Mouse (Mus musculus) midbrain, embryonic 10.5 days (tissue): Measurements from ENCODE around the gene Sox14. TPM values are rescaled to one million over a fixed set of nuclear protein-coding genes. Genes with fewer than 3 reads are reported as not detected.

Experiments used
- DNase-seq: peaks from one replicate; pipeline ENCODE4 v3.0.0-alpha.2; 2017; ENCODE audit warnings: low spot score
- H3K27ac ChIP-seq: fragments of 300-500 bp; sonication (generic); replicated peaks from 2 replicates; pipeline ENCODE4 v1.5.1; 2016; ENCODE audit warnings: mild to moderate bottlenecking
- H3K27me3 ChIP-seq: fragments of 300-500 bp; sonication (generic); 2 replicates; pipeline ENCODE4 v1.6.1; 2016; ENCODE audit warnings: low read depth, mild to moderate bottlenecking; ENCODE audit not compliant: poor library complexity, severe bottlenecking
- H3K36me3 ChIP-seq: fragments of 300-500 bp; sonication (generic); 2 replicates; pipeline ENCODE4 v1.6.1; 2016; ENCODE audit warnings: mild to moderate bottlenecking, moderate library complexity
- H3K4me1 ChIP-seq: fragments of 300-500 bp; sonication (generic); 2 replicates; pipeline ENCODE4 v1.6.1; 2016
- H3K4me3 ChIP-seq: fragments of 300-500 bp; sonication (generic); 2 replicates; pipeline ENCODE4 v1.5.1; 2016; ENCODE audit warnings: mild to moderate bottlenecking, moderate library complexity
- H3K9me3 ChIP-seq: fragments of 300-500 bp; sonication (generic); replicated peaks from 2 replicates; pipeline ENCODE4 v1.6.1; 2016; ENCODE audit warnings: mild to moderate bottlenecking
- WGBS: fragments of 180-500 bp; shearing (Covaris S2); methylation state at CpG from one replicate; pipeline ENCODE4 v1.1.7; 2016; 5-methylcytosine and 5-hydroxymethylcytosine counted together
- polyA plus RNA-seq: library from polyadenylated mRNA; unstranded; fragments of >200 nt; fragmentation: Nextera tagmentation; extraction: Ambion mirVana; gene quantifications from 2 replicates; pipeline ENCODE4 v1.2.1, GENCODE M21; 2016

The Sox14 gene
- polyA plus RNA-seq, 1 experiment from 2014 or later = 1.3 TPM

DNA sequence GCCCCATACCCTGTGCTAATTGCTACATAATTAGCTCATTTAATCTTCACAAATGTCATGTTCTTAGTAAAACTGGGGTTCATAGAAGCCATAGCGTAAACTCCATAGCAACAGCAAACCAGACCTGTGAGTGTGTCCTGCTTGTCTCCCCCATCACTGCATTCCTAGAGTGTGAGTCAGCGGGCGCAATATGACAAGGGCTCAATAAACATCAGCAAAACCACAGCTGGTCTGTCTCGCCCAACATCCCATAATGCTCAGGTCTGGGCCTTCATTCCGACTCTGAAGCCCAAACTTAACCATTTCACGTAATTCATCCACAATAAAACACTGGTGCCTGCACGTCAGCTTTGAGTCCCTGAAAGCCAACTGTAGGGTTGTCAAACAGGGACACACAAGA, 37.1 kb downstream of the Sox14 start:
- no peak for DNase-seq

DNA sequence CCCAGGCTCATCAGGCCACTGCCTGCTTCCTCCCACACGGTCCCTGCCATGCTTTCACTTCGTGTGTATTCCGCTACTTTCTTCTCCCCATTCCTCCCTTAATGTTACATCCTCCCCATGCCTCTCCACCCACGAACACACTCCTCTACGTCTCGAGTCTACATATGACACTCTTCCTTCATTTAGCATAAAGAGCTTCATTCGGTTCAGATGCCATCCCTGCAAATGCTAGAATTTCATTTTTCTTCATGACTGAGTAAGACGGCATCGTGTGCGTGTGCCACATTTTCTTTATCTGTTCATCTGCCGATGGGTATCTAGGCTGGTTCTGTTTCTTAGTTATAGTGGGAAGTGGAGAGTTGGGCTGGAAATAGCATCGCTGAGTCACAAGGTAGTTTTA, 39.3 kb downstream of the Sox14 start:
- Histone ChIP-seq H3K4me3 (no peak overlapping the region), H3K4me1 (peaks cover 8% of the 10 kb centered on the region; the same call in 1 of the 2 replicates), H3K27me3 (no peaks in the 10 kb centered on the region; the same call in 1 of the 2 replicates), H3K27ac (no peak overlapping the region), H3K9me3 (no peaks in the 10 kb centered on the region), H3K36me3 (no peaks in the 10 kb centered on the region)
- WGBS = 93% methylated on average over 12 of the region's 12 CpGs
- no peak for DNase-seq

More for the DNA sequence above, 37.1 kb downstream of the Sox14 start:
- Histone ChIP-seq H3K27me3 (no peaks in the 10 kb centered on the region; the same call in 1 of the 2 replicates), H3K4me1 (peaks cover 8% of the 10 kb centered on the region; the same call in 1 of the 2 replicates), H3K36me3 (no peaks in the 10 kb centered on the region), H3K9me3 (no peaks in the 10 kb centered on the region), H3K27ac (no peak overlapping the region), H3K4me3 (no peak overlapping the region)
- WGBS = 89% methylated on average over 7 of the region's 7 CpGs

GRCm38 (mm10) chr9:99835624-99836430, 40.1 kb downstream of the Sox14 start:
- H3K4me3 ChIP-seq = no peak overlapping the region
- peaks cover 8% of the 10 kb centered on the region; the same call in 1 of the 2 replicates for H3K4me1 ChIP-seq
- H3K27ac ChIP-seq = no peak overlapping the region
- H3K27me3 ChIP-seq = no peaks in the 10 kb centered on the region; the same call in 1 of the 2 replicates
- H3K36me3 ChIP-seq = no peaks in the 10 kb centered on the region
- no peaks in the 10 kb centered on the region for H3K9me3 ChIP-seq
- DNase-seq = no peak
- 72% methylated on average over 11 of the region's 11 CpGs for WGBS

Other genes with a start within 250 kb of the Sox14 start
- gene Dzip1l, start 246.7 kb downstream of the Sox14 start, polyA plus RNA-seq = 26.3 and 27.9 TPM in 2 replicates
- gene Cldn18, start 158.9 kb downstream of the Sox14 start, polyA plus RNA-seq = not detected in 2 replicates